Mouse (Mus musculus) liver, embryonic 15.5 days (tissue): ENCODE measurements around the gene Wdr5b. TPM values are rescaled to one million over a fixed set of nuclear protein-coding genes. Genes with fewer than 3 reads are reported as not detected.

ENCODE experiments used
- polyA plus RNA-seq: library from polyadenylated mRNA; unstranded; fragments of >200 nt; fragmentation: Nextera tagmentation; extraction: Ambion mirVana; gene quantifications from 2 replicates; pipeline ENCODE4 v1.2.1, GENCODE M21; 2015

The Wdr5b gene
- polyA plus RNA-seq, 1 experiment from 2014 or later = 2.5 TPM

Other genes starting within 250 kb of the Wdr5b start
- gene Parp14, start 169.6 kb upstream of the Wdr5b start, polyA plus RNA-seq = 1.3 and 1.4 TPM in 2 replicates
- 9.0 and 9.5 TPM in 2 replicates for gene Parp9, start 102.7 kb upstream of the Wdr5b start, polyA plus RNA-seq
- 4.9 TPM in 2 replicates for gene Dtx3l, start 102.0 kb upstream of the Wdr5b start, polyA plus RNA-seq
- gene Kpna1, start 62.4 kb upstream of the Wdr5b start, polyA plus RNA-seq = 32.6 and 32.9 TPM in 2 replicates
- 189 and 192 TPM in 2 replicates for gene Fam162a, start 30.4 kb downstream of the Wdr5b start, polyA plus RNA-seq
- gene Ccdc58, start 30.5 kb downstream of the Wdr5b start, polyA plus RNA-seq = 39.3 and 42.4 TPM in 2 replicates
- 0.03 TPM in 1 of 2 replicates, not detected in the other for gene Csta1, start 90.1 kb downstream of the Wdr5b start, polyA plus RNA-seq
- gene Stfa2l1, start 115.6 kb downstream of the Wdr5b start, polyA plus RNA-seq = 56.4 and 66.8 TPM in 2 replicates
- gene Gm5483, start 143.0 kb downstream of the Wdr5b start, polyA plus RNA-seq = 193 and 234 TPM in 2 replicates
- 6.7 TPM in 2 replicates for gene Gm5416, start 169.2 kb downstream of the Wdr5b start, polyA plus RNA-seq
- gene 2010005H15Rik, start 180.3 kb downstream of the Wdr5b start, polyA plus RNA-seq = 14.7 and 17.8 TPM in 2 replicates
- gene Stfa1, start 235.8 kb downstream of the Wdr5b start, polyA plus RNA-seq = 449 and 596 TPM in 2 replicates